Mouse (Mus musculus) adrenal gland, adult 2 months (tissue): ENCODE measurements at regions not wholly inside any gene's neighbourhood (a gene's known extent, or its start where the extent isn't known, plus 50 kb on each side); places are given as distances from the start of the nearest gene placed in this dataset.

ENCODE experiments used
- DNase-seq: peaks from one replicate; pipeline ENCODE4 v3.0.0; 2021

DNA sequence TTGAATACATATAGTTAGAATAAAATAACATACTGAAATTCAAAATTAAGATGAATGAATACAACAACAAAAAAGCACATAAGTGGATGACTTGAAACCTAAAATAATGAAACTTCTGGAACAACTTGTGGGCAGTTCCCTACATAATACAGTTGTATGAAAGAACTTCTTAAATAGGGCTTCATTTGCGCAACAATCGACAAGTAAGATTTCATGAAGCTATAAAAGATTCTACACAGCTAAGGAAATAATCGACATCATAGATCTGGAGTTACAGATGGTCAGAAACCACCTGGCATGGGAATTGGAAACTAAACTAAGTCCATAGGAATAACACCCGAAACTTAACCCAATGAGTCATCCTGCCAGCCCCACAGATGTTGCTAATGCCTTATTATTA lies 491.5 kb upstream of the Ctnnd2 start:
- DNase-seq, result no peak

DNA sequence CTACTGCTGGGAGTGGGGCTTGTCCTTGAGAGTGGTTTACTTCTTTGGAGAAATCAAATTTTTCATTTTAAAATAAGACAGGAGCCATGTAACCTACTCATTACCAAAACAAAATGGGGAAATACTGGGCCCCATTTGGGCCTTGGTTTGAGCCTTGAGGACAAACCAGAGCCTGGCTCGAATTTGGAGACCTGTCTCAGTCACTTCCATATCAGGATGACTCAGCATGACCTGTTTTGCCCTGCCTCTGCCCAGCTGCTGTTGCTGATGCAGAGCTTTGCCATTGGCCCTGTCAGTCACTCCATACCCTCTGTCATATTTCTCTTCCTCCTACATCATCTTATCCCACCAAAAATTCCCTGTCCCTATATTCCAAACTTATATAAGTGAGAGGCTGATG lies 485.5 kb upstream of the Ctnnd2 start:
- peak; percentile 32 for DNase-seq
